Mouse (Mus musculus) bone marrow macrophage, adult 2 months (primary cell): ENCODE results near the gene Ntrk1.

ENCODE experiments used
- CTCF ChIP-seq: IDR thresholded peaks from 2 replicates; pipeline ENCODE4 v1.5.1; 2012; ENCODE audit warnings: low read depth, mild to moderate bottlenecking, low read length, moderate library complexity
- POLR2A ChIP-seq: IDR thresholded peaks from 2 replicates; pipeline ENCODE4 v1.6.1; 2012; ENCODE audit warnings: mild to moderate bottlenecking, low read depth, low read length, borderline replicate concordance

GRCm38 (mm10) chr3:87763202-87763601, 31.8 kb downstream of the Ntrk1 start:
- TF ChIP-seq POLR2A, result no peak
- no peak for TF ChIP-seq CTCF
